Mouse (Mus musculus): ENCODE data around the gene Timm23. TPM values are rescaled to one million over a fixed set of nuclear protein-coding genes. Genes with fewer than 3 reads are reported as not detected.

The Timm23 gene
- polyA plus RNA-seq, 1 experiment: 112 TPM

DNA sequence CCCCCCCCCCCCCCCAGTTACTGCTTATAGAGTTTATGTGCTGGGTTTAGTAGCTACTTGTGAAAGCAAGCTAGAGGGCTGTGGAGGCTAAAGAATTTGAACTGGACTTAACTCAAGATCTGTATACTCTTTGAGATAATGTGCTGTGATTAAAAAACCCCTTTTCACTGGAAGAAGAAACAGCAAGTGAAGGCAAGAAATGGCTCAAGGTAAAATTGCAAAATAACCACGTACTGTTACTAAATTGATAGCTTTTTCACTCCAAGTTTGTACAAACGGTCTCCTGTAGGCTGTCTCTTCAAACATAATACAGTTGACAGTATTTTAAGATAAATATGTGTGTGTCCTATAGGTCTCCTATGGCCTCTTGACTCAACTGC, 35.6 kb downstream of the Timm23 start:
- WGBS: 53% methylated on average over 2 of the region's 2 CpGs
- no peak for DNase-seq (ENCODE audit: low read depth, low spot score)

DNA sequence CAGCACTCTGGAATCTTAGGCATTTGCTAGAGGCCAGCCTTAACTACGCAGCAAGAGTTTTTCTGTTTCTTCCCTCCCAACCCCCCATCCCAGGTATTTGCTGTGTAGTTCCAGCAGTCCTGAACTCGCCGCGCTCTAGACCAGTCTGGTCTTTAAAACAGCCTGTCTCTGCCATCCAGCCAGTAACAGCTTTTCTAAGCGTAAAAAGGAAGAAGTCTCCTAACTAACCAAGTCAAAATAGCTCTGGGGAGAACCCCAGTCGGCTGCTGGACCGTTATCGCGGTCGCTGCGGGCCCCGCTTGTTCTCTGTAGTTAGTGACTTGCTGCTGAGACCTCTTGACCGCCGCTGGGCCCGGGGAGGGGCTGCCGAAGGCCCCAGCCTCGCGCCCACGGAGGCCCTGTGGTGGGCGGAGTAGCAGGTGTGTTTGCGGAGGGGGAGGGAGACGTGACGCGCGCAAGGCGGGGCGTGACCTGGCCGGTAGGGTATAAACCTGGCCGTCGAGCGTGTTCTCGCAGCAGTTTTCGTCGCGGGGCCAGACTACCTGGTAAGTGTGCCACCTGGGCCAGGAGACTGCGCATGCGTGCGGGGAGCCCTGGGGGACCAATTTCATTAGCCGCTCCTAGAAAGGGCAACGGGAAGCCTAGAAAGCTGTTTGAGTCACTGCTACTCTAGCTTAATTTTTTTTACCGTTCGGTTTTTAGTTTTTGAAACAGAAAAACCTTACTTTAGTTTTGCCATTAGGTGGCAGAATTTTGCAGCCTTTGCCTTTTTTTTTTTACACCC, 36.2 kb downstream of the Timm23 start:
- no peak for DNase-seq (ENCODE audit: low read depth, low spot score)
- WGBS: under 1% methylated on average over 42 of the region's 42 CpGs

DNA sequence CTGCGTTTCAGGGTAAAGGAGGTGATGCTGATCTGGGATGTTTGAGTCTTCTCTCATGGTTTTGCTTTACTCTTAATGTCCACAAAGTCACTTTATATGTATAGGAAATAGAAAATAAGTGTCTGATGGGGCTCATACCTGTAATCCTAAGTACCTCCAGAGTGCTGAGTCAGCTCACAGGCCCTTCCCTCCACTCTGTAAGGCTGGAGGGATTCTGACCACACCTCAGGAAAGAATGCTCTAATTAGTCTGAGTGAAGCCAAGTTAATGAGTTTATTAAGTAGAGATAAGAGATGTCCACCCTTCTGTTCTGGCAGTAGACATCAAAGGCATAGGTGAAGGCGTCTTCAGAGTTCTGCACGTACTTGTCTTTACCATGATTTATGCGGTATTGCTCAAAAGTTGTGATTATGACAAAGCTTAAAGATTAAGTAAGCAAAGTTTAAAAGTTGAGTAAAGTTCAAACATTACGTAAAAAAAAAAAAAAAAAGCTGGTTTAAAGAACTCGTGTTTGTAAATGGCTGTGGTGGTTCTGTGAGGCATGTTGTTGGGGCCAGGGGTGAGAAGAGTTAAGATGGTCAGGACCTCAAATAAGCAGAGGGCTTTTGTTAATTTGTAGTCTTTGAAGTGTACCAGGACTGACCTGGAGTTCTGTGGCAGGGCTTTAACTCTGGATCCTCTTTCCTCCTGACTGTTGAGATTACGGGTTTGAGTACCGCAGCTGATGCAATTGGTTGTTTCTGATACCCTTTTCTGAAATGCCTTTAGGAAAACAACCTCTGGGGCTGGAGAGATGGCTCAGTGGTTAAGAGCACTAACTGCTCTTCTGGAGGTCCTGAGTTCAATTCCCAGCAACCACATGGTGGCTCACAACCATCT, 37.3 kb downstream of the Timm23 start:
- no peak for DNase-seq (ENCODE audit: low read depth, low spot score)
- 58% methylated on average over 8 of the region's 8 CpGs for WGBS

DNA sequence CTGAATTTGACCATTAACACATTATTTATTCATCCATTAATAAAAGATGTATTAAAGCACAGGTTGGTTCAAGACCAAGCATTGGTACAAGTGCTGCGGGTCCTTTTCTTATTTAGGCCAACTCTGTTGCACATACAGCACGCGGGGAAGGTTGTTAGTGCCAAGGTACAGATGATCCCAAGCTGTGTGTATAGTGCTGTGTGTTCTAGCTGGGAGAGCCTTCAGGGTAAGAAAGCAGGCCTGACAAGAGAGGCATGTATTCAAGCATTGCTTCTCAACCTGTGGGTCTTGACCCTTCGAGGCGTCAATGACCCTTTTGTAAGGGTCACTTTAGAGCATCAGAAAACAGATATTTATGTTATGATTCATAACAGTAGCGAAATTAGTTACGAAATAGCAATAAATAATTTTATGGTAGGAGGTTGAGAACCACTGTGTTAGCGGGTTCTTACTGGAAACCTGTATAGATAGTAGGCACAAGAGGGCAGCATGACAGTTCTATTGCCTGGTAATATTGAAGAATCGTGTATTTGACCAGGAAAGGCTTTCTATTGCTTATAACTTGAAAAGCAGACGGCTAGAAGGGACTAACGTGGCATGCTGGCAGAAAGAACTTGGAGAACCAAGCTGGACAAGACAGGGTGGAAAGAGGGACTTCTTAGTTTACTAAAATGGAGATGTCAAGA, 38.4 kb downstream of the Timm23 start:
- WGBS: 72% methylated on average over 11 of the region's 11 CpGs
- no peak for DNase-seq (ENCODE audit: low read depth, low spot score)

DNA sequence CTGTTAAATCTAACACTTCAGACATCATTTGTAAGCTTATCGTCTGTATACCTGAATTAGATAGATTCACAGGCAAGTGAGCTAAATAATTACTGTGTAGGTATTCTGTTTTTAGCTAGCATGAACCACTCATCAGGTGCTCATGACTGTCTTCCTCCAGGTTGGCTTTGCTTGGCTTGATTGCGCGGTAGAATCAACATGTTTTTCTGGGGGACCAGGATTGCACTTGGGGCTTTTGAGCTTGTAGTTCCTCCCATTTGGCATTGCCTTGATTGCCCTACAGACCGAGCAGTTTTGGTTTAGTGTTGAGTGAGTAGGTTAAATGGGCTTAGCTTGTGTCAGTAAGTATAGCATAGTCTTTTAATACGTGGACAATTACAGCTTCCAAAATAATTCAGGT, 39.5 kb downstream of the Timm23 start:
- WGBS: 80% methylated on average over 5 of the region's 5 CpGs
- no peak for DNase-seq (ENCODE audit: low read depth, low spot score)

DNA sequence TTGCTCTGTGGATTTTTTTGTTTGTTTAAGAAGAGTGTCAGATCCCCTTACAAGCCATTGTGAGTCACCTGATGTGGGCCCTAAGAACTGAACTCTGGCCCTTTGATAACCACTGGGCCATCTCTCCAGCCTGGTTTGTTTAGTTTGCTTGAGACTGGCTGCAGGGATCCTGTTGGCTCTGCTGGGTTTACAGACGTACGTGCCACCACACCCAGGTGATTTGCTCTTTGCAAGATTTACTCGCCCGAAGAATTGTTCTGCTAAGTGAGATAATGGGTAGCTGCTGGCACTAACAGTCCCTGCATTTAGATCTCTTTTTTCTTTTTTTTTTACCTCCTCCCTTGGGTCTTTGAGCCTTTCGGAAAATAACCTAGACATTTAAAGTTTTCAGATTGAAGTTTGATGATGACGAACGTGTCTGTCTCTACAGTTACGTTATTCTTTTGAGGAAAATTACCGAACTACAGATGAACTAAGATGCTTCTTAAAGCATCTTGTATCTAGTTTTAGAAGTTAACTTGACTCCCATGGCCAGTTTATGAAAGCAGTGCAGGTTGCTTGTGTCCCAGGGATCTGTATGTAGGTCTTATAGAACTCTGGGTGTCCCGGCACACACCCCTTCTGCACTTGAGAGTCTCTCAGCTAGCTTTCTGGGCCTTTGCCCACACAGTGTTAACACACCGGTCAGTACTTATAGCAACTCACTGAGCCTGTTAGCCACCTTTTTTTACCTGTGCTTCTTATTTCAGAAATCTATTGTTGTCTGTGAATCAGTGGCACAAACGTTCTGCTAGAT, 40.4 kb downstream of the Timm23 start:
- WGBS: 35% methylated on average over 12 of the region's 12 CpGs
- DNase-seq (ENCODE audit: low read depth, low spot score): peak; percentile 85

DNA sequence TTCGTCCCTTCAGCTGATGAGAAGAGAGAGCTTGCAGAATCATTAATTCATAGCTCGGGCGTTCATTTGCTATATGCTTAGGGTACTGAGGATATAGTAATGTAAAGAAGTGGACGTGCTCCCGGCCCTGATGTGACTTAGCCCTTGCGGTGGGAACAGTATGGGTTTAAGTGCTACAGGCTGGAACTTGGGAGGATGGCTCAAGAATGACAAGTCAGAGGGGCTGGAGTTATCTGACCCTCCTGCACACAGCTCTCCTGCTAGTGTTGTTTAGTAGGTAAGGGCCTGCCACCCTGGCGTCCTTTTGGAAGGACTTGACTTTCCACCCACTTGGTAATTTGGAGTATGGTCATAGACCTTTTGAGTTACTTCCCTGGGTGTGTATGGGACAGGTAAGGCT, 41.1 kb downstream of the Timm23 start:
- DNase-seq (ENCODE audit: low read depth, low spot score): no peak

DNA sequence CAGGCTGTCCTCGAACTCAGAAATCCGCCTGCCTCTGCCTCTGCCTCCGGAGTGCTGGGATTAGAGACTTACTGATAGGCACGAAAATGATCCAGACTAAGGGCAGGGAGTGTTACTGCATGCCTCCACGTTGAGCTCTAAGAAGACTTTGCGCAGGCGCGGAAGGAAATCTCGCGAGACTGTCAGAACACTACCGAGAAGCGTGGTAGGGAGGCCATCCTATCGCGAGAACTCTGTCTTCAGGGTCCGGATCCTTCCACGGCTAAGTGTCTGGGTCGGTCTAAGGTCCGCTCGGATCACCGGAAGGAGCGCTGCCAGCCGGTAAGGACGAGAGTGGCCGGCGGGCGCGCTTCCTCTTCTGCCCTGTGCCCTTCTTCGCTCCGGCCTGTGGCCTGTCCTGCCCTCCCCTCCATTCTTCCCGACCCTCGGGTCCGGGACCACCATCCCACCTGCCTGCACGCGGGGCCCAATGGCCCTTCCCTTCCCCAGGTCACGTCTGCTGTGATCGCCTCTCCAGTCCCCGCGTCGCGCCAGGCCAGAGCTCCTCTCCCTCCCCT, 41.9 kb downstream of the Timm23 start, which contains the start of gene Ncoa4:
Gene Ncoa4, plus strand, starts transcription at position 176 of the 557 bp plus-strand sequence.
- peak; percentile 99 for DNase-seq (ENCODE audit: low read depth, low spot score)
- 1% methylated on average over 40 of the region's 40 CpGs for WGBS

More for the DNA sequence above, 41.1 kb downstream of the Timm23 start:
- WGBS: 11% methylated on average over 7 of the region's 7 CpGs

DNA sequence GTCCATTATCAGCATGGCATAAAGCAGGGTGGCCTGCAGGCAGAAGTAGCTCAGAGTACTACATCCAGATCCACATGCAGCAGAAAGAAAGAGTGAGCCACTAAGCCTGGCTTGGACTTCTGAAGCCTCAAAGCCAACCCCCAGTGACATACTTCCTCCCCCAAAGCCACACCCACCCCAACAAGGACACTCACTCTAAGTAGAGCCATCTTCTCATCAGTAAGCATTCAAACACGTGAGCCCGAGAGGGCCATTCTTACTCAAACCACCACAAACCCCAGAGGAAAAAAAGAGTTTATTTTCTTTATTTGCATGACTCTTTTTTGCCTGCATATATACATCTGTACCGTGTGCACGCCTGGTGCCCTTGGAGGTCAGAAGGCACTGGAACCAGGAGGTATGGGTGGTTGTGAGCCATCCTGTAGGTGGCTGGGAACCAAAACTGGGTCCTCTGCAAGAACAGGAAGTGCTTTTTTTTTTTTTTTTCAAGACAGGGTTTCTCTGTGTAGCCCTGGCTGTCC, 42.5 kb downstream of the Timm23 start:
- 9% methylated on average over 4 of the region's 4 CpGs for WGBS
- DNase-seq (ENCODE audit: low read depth, low spot score): no peak

DNA sequence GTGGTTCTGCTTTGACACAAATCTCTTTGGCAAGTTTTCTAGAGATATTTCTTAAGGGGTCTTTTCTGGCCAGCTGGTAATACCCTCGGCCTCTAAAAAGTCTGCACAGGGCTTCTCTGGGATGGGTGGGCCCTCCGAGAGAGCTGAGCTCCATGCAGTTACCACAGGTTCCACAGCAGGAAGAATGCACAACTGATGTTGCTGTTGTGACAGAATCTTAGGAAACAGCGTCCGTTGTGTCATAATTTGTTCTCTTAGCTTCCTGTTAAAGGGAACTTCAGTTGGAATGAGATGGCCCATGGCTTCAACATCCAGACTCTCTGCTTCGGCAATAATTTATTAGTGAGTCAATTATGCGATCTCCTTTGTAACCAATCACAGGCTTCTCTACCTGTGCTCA, 46.9 kb downstream of the Timm23 start:
- no peak for DNase-seq (ENCODE audit: low read depth, low spot score)
- 83% methylated on average over 6 of the region's 6 CpGs for WGBS

DNA sequence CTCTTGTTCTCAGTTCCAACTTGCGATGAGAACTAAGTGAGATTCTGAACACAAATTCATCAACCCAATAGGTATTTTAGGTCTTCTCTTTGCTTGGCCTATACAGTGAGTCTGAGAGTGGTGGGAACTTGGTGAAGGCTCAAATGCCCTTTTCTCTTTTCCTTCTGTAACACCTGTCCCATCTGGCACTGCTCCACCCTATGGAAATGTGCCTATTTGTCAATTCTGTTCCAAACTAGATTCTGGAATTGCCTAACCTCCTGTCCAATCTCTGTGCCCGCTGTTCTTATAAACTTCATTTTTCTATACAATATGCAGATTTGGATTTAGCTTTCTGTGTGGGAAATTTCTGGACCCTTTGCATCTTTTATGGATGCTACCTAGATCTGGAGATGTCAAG, 48.5 kb downstream of the Timm23 start:
- 92% methylated on average over 2 of the region's 2 CpGs for WGBS
- no peak for DNase-seq (ENCODE audit: low read depth, low spot score)

DNA sequence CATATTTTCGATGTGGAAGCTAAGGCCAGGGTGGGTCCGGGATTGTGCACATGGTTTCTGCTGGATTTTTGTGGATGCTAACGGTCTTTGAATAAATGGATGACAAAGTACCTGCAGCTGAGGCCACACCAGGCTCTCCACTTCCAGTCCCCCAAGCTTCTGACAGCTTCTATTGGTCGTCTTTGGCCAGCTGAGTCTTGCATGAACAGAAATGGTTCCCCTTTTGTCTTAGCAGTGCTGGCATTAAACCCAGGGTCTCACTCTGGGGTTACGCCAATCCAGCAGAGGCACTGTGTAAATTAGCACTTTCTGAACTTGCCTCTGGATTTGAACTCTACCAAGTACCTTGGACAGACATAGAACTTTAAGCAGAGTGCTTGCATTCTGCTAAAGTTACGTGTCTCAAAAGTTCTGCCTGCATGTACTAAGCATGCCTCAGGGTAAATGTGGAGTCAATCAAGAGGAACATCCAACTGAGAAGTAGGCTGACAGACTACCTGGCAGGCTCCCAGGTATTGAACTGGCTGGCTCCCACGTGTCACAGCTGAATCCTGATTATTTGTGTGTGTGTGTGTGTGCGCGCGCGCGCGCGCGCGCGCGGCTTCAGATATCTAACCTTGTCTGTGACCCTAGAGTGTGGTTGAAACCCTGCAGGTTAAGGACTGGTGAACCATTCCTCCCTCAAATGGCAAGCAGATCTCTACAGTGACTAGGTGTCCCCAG, 49.3 kb downstream of the Timm23 start:
- 90% methylated on average over 18 of the region's 18 CpGs for WGBS
- DNase-seq (ENCODE audit: low read depth, low spot score): no peak

DNA sequence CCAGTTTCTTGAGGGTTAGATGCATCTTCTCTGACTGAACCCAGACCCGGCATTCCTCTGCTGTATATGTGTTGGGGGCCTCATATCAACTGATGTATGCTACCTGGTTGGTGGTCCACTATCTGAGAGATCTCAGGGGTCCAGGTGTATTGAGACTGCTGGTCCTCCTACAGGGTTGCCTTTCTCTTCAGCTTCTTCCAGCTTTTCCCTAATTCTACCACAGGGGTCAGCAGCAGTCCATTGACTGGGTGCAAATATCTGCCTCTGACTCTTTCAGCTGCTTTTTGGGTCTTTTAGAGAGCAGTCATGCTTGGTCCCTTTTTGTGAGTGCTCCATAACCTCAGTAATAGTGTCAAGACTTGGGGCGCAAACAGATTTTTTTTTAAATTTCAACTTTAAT, 50.8 kb downstream of the Timm23 start:
- no peak for DNase-seq (ENCODE audit: low read depth, low spot score)
- WGBS: 85% methylated on average over 2 of the region's 2 CpGs

DNA sequence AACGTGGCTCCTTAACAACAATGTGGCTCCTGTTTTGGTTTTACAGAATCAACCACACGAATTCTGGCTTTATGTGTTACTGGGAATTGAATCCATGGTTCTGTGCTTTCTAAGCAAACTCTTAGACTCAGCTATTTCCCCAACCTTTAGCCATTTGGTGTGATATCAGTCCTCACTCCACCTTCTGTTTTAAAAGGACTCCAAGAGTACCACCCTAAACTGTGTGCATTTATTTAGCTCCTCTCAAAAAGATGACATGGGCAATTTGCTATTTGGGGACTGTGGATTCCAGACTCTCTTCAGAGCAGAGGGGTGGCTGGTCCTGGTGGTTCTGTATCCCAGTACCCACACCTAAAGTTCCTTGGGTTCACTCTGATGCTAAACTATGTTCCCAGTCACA, 55.1 kb downstream of the Timm23 start:
- no peak for DNase-seq (ENCODE audit: low read depth, low spot score)
- WGBS: 68% methylated on average over 2 of the region's 2 CpGs

DNA sequence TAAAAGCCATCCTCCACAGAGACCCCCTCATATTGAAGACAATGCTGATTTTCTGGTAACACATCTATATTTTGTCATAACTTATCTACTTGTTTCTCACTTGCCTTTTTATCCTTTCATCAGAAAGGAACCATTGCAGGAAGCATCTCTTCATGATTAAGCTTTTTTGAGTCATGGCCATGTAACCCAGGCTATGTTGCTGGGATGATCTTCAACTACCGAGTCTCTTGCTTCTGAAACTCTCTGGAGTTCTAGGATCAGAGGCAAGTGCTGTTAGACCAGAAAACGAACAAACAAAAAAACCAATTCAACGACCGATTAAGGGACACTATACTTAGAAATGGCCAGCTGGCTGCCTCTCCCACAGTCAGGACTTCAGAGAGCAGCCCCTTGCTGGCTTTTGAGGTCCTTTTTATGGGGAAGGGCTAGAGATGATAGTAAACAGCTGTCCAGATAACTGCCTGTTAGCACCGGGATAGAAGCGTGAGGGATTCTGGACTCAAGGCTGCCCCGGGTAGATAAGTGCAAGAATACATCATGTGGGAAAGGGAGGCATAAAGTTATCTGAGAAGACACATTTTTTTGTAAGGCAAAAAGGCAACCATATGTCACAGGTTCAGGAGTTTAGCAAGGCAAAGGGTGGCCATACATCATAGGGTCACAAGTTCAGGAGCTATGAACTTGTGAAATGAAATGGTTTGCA, 55.7 kb downstream of the Timm23 start:
- DNase-seq (ENCODE audit: low read depth, low spot score): no peak
- WGBS: 55% methylated on average over 7 of the region's 7 CpGs

DNA sequence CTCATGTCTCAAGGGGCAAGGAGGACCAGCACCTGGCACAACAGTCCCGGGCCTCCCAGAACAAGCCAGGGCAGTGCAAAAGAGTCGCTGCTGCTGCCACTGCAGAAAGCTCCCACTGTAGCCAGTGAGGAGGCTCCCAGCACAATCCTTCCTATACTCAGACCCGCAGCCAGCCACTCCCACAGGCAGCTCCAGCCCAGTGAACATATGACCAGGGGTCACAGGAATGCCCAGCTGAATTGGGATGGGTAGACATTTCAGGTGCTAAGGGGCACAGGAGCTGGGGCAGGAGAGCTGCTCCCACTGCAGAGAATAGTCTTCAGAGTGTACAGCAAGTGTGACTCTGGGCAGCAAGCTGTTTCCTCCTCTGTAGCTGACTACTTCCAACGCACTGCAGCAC, 56.3 kb downstream of the Timm23 start:
- DNase-seq (ENCODE audit: low read depth, low spot score): no peak
- 56% methylated on average over 4 of the region's 4 CpGs for WGBS

DNA sequence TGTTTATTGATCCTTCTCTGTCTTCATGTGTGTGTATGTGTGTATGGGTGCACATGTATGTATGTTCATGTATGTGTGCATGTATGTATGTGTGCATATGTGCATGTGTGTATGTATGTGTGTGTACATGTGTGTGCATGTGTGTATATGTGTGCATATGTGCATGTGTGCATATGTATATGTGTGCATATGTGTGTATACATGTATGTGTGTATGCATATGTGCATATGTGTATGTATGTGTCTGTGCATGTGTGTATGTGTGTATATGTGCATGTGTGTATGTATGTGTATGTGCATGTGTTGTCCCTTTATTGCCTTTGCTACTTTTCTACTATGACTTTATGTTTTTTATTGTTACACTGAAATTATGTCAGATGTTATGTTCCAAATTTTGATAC, 57.0 kb downstream of the Timm23 start:
- no peak for DNase-seq (ENCODE audit: low read depth, low spot score)

DNA sequence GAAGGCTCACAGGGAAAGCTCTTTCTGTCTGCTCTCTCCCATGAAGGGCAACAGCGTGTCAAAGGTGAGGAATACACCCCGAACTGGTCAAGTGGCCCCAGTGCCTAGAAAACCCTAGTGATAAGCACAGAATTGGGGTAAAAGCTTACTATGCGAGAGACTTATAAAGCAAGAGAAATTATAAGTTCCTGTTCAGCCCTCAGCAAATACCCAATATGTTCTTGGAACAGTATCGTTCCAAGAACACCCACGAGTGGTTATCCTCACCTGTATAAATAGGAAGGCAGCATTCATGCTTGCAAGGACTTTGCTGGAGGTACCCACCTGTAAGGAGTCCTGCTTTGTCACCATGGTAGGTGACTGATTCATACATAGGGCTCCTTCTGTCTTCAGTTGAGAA, 60.0 kb downstream of the Timm23 start, which contains the start of gene Msmb:
Gene Msmb, plus strand, starts transcription at position 301 of the 400 bp plus-strand sequence.
- no peak for DNase-seq (ENCODE audit: low read depth, low spot score)
- 81% methylated on average over 5 of the region's 5 CpGs for WGBS
